Mouse (Mus musculus): ENCODE data around the gene Wdr91.

Gene Wdr91

GRCm38 (mm10) chr6:34863786-34864514 is 46.7 kb downstream of the Wdr91 start:
- in situ Hi-C loops (cut with MboI, MseI): no loop called here

- in situ Hi-C loops (cut with MboI, MseI): no loop called here
These were observed 47.8 kb downstream of the Wdr91 start, which contains the start of gene Tmem140 for GRCm38 (mm10) chr6:34862791-34863403. TSS of gene Tmem140 (plus strand) at chr6:34863146.

- in situ Hi-C loops (cut with MboI, MseI): no loop called here
These were observed 48.3 kb downstream of the Wdr91 start for GRCm38 (mm10) chr6:34862381-34862780.

- in situ Hi-C loops (cut with MboI, MseI): no loop called here
These were observed 49.1 kb downstream of the Wdr91 start for GRCm38 (mm10) chr6:34861546-34862053.

- in situ Hi-C loops (cut with MboI, MseI): no loop called here
These were observed 78.3 kb downstream of the Wdr91 start for GRCm38 (mm10) chr6:34832352-34832751.

All from T-helper 1 cell (primary cell).